15 mouse cellular contexts compared by ENCODE assay signal in genomic region chr2:142026721-142027120, GRCm38 (mm10).
"Had no signal": no experiment of that assay in that cellular context is flagged by ENCODE, and none has a peak within 500 bp of the region (broad histone marks: within the 10 kb centered on the region; RNA-seq: fewer than 3 reads in every experiment).

No protein-coding gene starts in this region.

- H3K27ac ChIP-seq: left cerebral cortex, adult 2 months; limb, embryonic 12.5 days; liver, embryonic 13.5 days; lung, embryonic 15.5 days; macrophage; neural tube, embryonic 13.5 days had no signal

- DNase-seq: kidney, postnatal 10 days; liver; liver, embryonic 13.5 days; liver, postnatal 0 days; lung, postnatal 14 days; midbrain, embryonic 14.5 days; right cerebral cortex, adult 18-20 months; right cerebral cortex, postnatal 25 days; thymus, postnatal 36 days had no signal

- H3K9me3 ChIP-seq: limb, embryonic 12.5 days; liver, embryonic 13.5 days; lung, embryonic 15.5 days; megakaryocyte, embryonic 14.5 days; neural tube, embryonic 13.5 days had no signal

- ATAC-seq: liver, postnatal 0 days had no signal

- H3K27me3 ChIP-seq: limb, embryonic 12.5 days; liver, embryonic 13.5 days; lung, embryonic 15.5 days; megakaryocyte, embryonic 14.5 days; neural tube, embryonic 13.5 days had no signal

- H3K4me3 ChIP-seq: left cerebral cortex, adult 2 months; limb, embryonic 12.5 days; liver, embryonic 13.5 days; lung, embryonic 15.5 days; megakaryocyte, embryonic 14.5 days; neural tube, embryonic 13.5 days had no signal

- H3K4me1 ChIP-seq: liver, embryonic 13.5 days; lung, embryonic 15.5 days; megakaryocyte, embryonic 14.5 days had no signal

- H3K9ac ChIP-seq: limb, embryonic 12.5 days; liver, embryonic 13.5 days; liver, postnatal 0 days; lung, embryonic 15.5 days; neural tube, embryonic 13.5 days had no signal

- H3K4me2 ChIP-seq: limb, embryonic 12.5 days; liver, embryonic 13.5 days; lung, embryonic 15.5 days; neural tube, embryonic 13.5 days had no signal

- H3K36me3 ChIP-seq: limb, embryonic 12.5 days; liver, embryonic 13.5 days; lung, embryonic 15.5 days; neural tube, embryonic 13.5 days had no signal
